Mouse (Mus musculus) embryonic facial prominence, embryonic 10.5 days (tissue): Measurements from ENCODE around the gene Gm42957. TPM values are rescaled to one million over a fixed set of nuclear protein-coding genes. Genes with fewer than 3 reads are reported as not detected.
A peak's percentile ranks its signal among the peaks of the same experiment; 100 is the strongest.

Source experiments
- DNase-seq: peaks from one replicate; pipeline ENCODE4 v3.0.0-alpha.2; 2017; ENCODE audit warnings: low spot score
- H3K27ac ChIP-seq: fragments of 300-500 bp; sonication (generic); replicated peaks from 2 replicates; pipeline ENCODE4 v1.5.1; 2016; ENCODE audit warnings: mild to moderate bottlenecking
- H3K27me3 ChIP-seq: fragments of 300-500 bp; sonication (generic); replicated peaks from 2 replicates; pipeline ENCODE4 v1.6.1; 2016; ENCODE audit warnings: low read depth, mild to moderate bottlenecking; ENCODE audit not compliant: poor library complexity, severe bottlenecking
- H3K36me3 ChIP-seq: fragments of 300-500 bp; sonication (generic); replicated peaks from 2 replicates; pipeline ENCODE4 v1.6.1; 2016; ENCODE audit warnings: mild to moderate bottlenecking, moderate library complexity
- H3K4me1 ChIP-seq: fragments of 300-500 bp; sonication (generic); 2 replicates; pipeline ENCODE4 v1.6.1; 2016
- H3K4me3 ChIP-seq: fragments of 300-500 bp; sonication (generic); 2 replicates; pipeline ENCODE4 v1.5.1; 2016; ENCODE audit warnings: mild to moderate bottlenecking, moderate library complexity
- H3K9me3 ChIP-seq: fragments of 300-500 bp; sonication (generic); 2 replicates; pipeline ENCODE4 v1.6.1; 2016; ENCODE audit warnings: mild to moderate bottlenecking
- WGBS: fragments of 180-500 bp; shearing (Covaris S2); methylation state at CpG from one replicate; pipeline ENCODE4 v1.1.7; 2016; 5-methylcytosine and 5-hydroxymethylcytosine counted together
- polyA plus RNA-seq: library from polyadenylated mRNA; unstranded; fragments of >200 nt; fragmentation: Nextera tagmentation; extraction: Ambion mirVana; gene quantifications from 2 replicates; pipeline ENCODE4 v1.2.1, GENCODE M21; 2016

Gm42957 gene
- polyA plus RNA-seq, 1 experiment from 2014 or later: 0.09 TPM

GRCm38 (mm10) chr3:96668424-96669067 lies 33.3 kb downstream of the Gm42957 start:
- H3K27me3 ChIP-seq: peaks cover 27% of the 10 kb centered on the region
- H3K4me1 ChIP-seq: peaks cover 24% of the 10 kb centered on the region
- no peak overlapping the region for H3K4me3 ChIP-seq
- 94% methylated on average over 5 of the region's 5 CpGs for WGBS
- no peak overlapping the region for H3K27ac ChIP-seq
- no peaks in the 10 kb centered on the region for H3K9me3 ChIP-seq
- no peaks in the 10 kb centered on the region for H3K36me3 ChIP-seq
- no peak for DNase-seq

GRCm38 (mm10) chr3:96669727-96670468 lies 34.6 kb downstream of the Gm42957 start, which contains the start of gene Ankrd35:
Gene Ankrd35 (plus strand): TSS chr3:96670131.
- 5% methylated on average over 35 of the region's 35 CpGs for WGBS
- DNase-seq: peak; percentile 90
- 0 out of 2 replicates have a peak within 1 kb of the TSS, but pooled peaks have one; percentile 41 for H3K27ac ChIP-seq

GRCm38 (mm10) chr3:96671519-96671918 lies 36.2 kb downstream of the Gm42957 start:
- Histone ChIP-seq H3K27ac (no peak overlapping the region), H3K36me3 (no peaks in the 10 kb centered on the region), H3K4me1 (peaks cover 33% of the 10 kb centered on the region), H3K27me3 (peaks cover 22% of the 10 kb centered on the region), H3K4me3 (no peak overlapping the region), H3K9me3 (no peaks in the 10 kb centered on the region)
- WGBS: 92% methylated on average over 5 of the region's 5 CpGs
- no peak for DNase-seq

More at GRCm38 (mm10) chr3:96669727-96670468, 34.6 kb downstream of the Gm42957 start, which contains the start of gene Ankrd35:
- Histone ChIP-seq H3K36me3 (no peaks in the 10 kb centered on the region), H3K4me1 (peaks cover 25% of the 10 kb centered on the region), H3K27me3 (peaks cover 22% of the 10 kb centered on the region), H3K4me3 (peak within 1 kb of the TSS; percentile 57), H3K9me3 (no peaks in the 10 kb centered on the region)

- peaks cover 33% of the 10 kb centered on the region for H3K4me1 ChIP-seq
- no peaks in the 10 kb centered on the region for H3K9me3 ChIP-seq
- peaks cover 29% of the 10 kb centered on the region for H3K27me3 ChIP-seq
- H3K27ac ChIP-seq: no peak overlapping the region
- no peak for DNase-seq
- 71% methylated on average over 4 of the region's 4 CpGs for WGBS
- no peak overlapping the region for H3K4me3 ChIP-seq
- no peaks in the 10 kb centered on the region for H3K36me3 ChIP-seq
Observed at GRCm38 (mm10) chr3:96673514-96673913, 38.2 kb downstream of the Gm42957 start.

- Histone ChIP-seq H3K36me3 (no peaks in the 10 kb centered on the region), H3K9me3 (no peaks in the 10 kb centered on the region), H3K4me3 (peak overlapping the region; percentile 12; the same call in 1 of the 2 replicates), H3K4me1 (peaks cover 38% of the 10 kb centered on the region), H3K27me3 (peaks cover 39% of the 10 kb centered on the region), H3K27ac (peak overlapping the region; percentile 44; the same call in 1 of the 2 replicates)
- peak; percentile 68 for DNase-seq
- WGBS: 33% methylated on average over 8 of the region's 8 CpGs
Observed at GRCm38 (mm10) chr3:96674442-96674841, 39.2 kb downstream of the Gm42957 start.

GRCm38 (mm10) chr3:96675171-96675570 lies 39.9 kb downstream of the Gm42957 start:
- WGBS: 88% methylated on average over 3 of the region's 3 CpGs
- H3K27me3 ChIP-seq: peaks cover 45% of the 10 kb centered on the region
- DNase-seq: no peak
- H3K27ac ChIP-seq: no peak overlapping the region
- H3K36me3 ChIP-seq: no peaks in the 10 kb centered on the region
- no peaks in the 10 kb centered on the region for H3K9me3 ChIP-seq
- peaks cover 32% of the 10 kb centered on the region for H3K4me1 ChIP-seq
- no peak overlapping the region for H3K4me3 ChIP-seq

- no peak for DNase-seq
- no peak overlapping the region for H3K4me3 ChIP-seq
- H3K4me1 ChIP-seq: peaks cover 26% of the 10 kb centered on the region
- 0 out of 2 replicates have a peak overlapping the region, but pooled peaks have one; percentile 4 for H3K27ac ChIP-seq
- 48% methylated on average over 3 of the region's 3 CpGs for WGBS
- H3K27me3 ChIP-seq: peaks cover 45% of the 10 kb centered on the region
- H3K9me3 ChIP-seq: no peaks in the 10 kb centered on the region
- H3K36me3 ChIP-seq: no peaks in the 10 kb centered on the region
Observed at GRCm38 (mm10) chr3:96675690-96676089, 40.4 kb downstream of the Gm42957 start.

- 68% methylated on average over 7 of the region's 7 CpGs for WGBS
Observed at GRCm38 (mm10) chr3:96678456-96678855, 43.2 kb downstream of the Gm42957 start.

GRCm38 (mm10) chr3:96679159-96679674 lies 43.9 kb downstream of the Gm42957 start:
- Histone ChIP-seq H3K4me1 (peaks cover 17% of the 10 kb centered on the region), H3K27ac (no peak overlapping the region), H3K9me3 (no peaks in the 10 kb centered on the region), H3K36me3 (no peaks in the 10 kb centered on the region), H3K27me3 (peaks cover 61% of the 10 kb centered on the region), H3K4me3 (no peak overlapping the region)
- no peak for DNase-seq
- WGBS: 25% methylated on average over 5 of the region's 5 CpGs

More at GRCm38 (mm10) chr3:96678456-96678855, 43.2 kb downstream of the Gm42957 start:
- no peak overlapping the region for H3K4me3 ChIP-seq
- no peaks in the 10 kb centered on the region for H3K36me3 ChIP-seq
- H3K27me3 ChIP-seq: peaks cover 53% of the 10 kb centered on the region
- peaks cover 23% of the 10 kb centered on the region for H3K4me1 ChIP-seq
- no peak for DNase-seq
- H3K27ac ChIP-seq: no peak overlapping the region
- no peaks in the 10 kb centered on the region for H3K9me3 ChIP-seq

- no peak overlapping the region for H3K4me3 ChIP-seq
- no peaks in the 10 kb centered on the region for H3K9me3 ChIP-seq
- no peak overlapping the region for H3K27ac ChIP-seq
- DNase-seq: no peak
- peaks cover 73% of the 10 kb centered on the region for H3K27me3 ChIP-seq
- WGBS: 20% methylated on average over 12 of the region's 12 CpGs
- H3K4me1 ChIP-seq: peaks cover 18% of the 10 kb centered on the region
- no peaks in the 10 kb centered on the region for H3K36me3 ChIP-seq
Observed at GRCm38 (mm10) chr3:96680269-96680956, 45.1 kb downstream of the Gm42957 start.

- no peak for DNase-seq
- H3K27ac ChIP-seq: no peak overlapping the region
- no peaks in the 10 kb centered on the region for H3K36me3 ChIP-seq
- H3K27me3 ChIP-seq: peaks cover 72% of the 10 kb centered on the region
- WGBS: 82% methylated on average over 3 of the region's 3 CpGs
- peaks cover 12% of the 10 kb centered on the region for H3K4me1 ChIP-seq
- H3K9me3 ChIP-seq: no peaks in the 10 kb centered on the region
- H3K4me3 ChIP-seq: no peak overlapping the region
Observed at GRCm38 (mm10) chr3:96683496-96683895, 48.2 kb downstream of the Gm42957 start.

GRCm38 (mm10) chr3:96684151-96684821 lies 49.0 kb downstream of the Gm42957 start:
- Histone ChIP-seq H3K4me3 (peak overlapping the region; percentile 46), H3K4me1 (peaks cover 11% of the 10 kb centered on the region), H3K27ac (no peak overlapping the region), H3K27me3 (peaks cover 72% of the 10 kb centered on the region), H3K9me3 (no peaks in the 10 kb centered on the region), H3K36me3 (no peaks in the 10 kb centered on the region)
- DNase-seq: no peak
- 58% methylated on average over 17 of the region's 17 CpGs for WGBS
